ENCODE assay signal across 17 mouse cellular contexts in the genomic region with DNA sequence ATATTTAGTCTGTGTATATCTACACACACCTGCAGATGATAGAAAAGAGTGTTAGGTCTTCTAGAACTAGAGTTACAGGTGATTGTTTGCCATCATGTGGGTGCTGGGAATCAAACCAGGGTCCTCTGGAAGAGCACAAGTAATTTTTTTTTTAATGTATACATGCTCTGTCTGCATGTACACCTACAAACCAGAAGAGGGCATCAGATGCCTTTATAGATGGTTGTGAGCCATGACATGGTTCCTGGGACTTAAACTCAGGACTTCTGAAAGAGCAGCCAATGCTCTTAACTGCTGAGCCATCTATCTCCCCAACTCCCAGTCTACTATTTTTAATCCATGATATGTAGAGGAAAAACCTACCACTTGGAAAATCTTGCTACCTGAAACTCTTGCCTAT. TPM values are rescaled to one million over a fixed set of nuclear protein-coding genes. Genes with fewer than 3 reads are reported as not detected.
DNase-seq lines count a peak whose midpoint lies in the region; ATAC-seq and TF ChIP-seq lines count a peak whose summit lies in the region.
"Had no signal": no experiment of that assay in that cellular context is flagged by ENCODE, and none has a peak within 500 bp of the region (broad histone marks: within the 10 kb centered on the region; RNA-seq: fewer than 3 reads in every experiment).

No protein-coding gene starts in this region.

- DNase-seq in kidney, postnatal 0 days (ENCODE audit: low spot score), result no peak
- DNase-seq in kidney, postnatal 4 days, result no peak
- peak; percentile 68 for DNase-seq in 3T3-L1 (ENCODE audit: low read depth, low spot score)
- DNase-seq in ES-CJ7 (ENCODE audit: low read depth, low spot score), result peak; percentile 60
- peak; percentile 36 for DNase-seq in induced T-regulatory cell, adult 2 months (ENCODE audit: low read depth)
- DNase-seq in adrenal gland, postnatal 14 days, result no peak
- no peak for DNase-seq in adrenal gland, adult 18-20 months (ENCODE audit: low spot score in 2 of 2)
- DNase-seq: cerebellum, adult 9-11 months; forebrain, postnatal 0 days; gastrocnemius, postnatal 10 days; heart, postnatal 14 days; kidney, adult 9 months; right cerebral cortex, postnatal 14 days had no signal

- ATAC-seq in kidney, postnatal 0 days (replicated peaks; ENCODE audit: low FRiP score, low read depth), result no peak
- ATAC-seq: forebrain, postnatal 0 days; hindbrain, embryonic 16.5 days had no signal

- no peak overlapping the region for H3K27ac ChIP-seq in kidney, postnatal 0 days
- H3K27ac ChIP-seq: heart, embryonic 10.5 days; lung, embryonic 15.5 days had no signal

- no peaks in the 10 kb centered on the region for H3K4me1 ChIP-seq in kidney, postnatal 0 days (replicated peaks; ENCODE audit: insufficient read depth, low read length)

- no peak overlapping the region for H3K4me2 ChIP-seq in kidney, postnatal 0 days (ENCODE audit: low read length)
- H3K4me2 ChIP-seq: lung, embryonic 15.5 days had no signal

- H3K9ac ChIP-seq in kidney, postnatal 0 days (ENCODE audit: low read depth, low read length), result no peak overlapping the region
- H3K9ac ChIP-seq: forebrain, postnatal 0 days; lung, embryonic 15.5 days had no signal

- no peaks in the 10 kb centered on the region for H3K9me3 ChIP-seq in kidney, postnatal 0 days (replicated peaks; ENCODE audit: low read length)
- H3K9me3 ChIP-seq: heart, embryonic 10.5 days; lung, embryonic 15.5 days had no signal

- TF ChIP-seq CTCF in kidney, postnatal 0 days (IDR thresholded peaks at IDR 0.05; ENCODE audit: low read depth), result peak; percentile 45; the same call in 1 of the 2 replicates

- H3K36me3 ChIP-seq in kidney, postnatal 0 days (ENCODE audit: insufficient read depth, low read length), result no peaks in the 10 kb centered on the region
- H3K36me3 ChIP-seq: heart, embryonic 10.5 days; lung, embryonic 15.5 days had no signal

- H3K4me3 ChIP-seq in kidney, postnatal 0 days (replicated peaks; ENCODE audit: low read depth, low read length), result no peak overlapping the region
- H3K4me3 ChIP-seq: heart, embryonic 10.5 days; lung, embryonic 15.5 days; myocyte had no signal

- no peaks in the 10 kb centered on the region for H3K27me3 ChIP-seq in kidney, postnatal 0 days (ENCODE audit: insufficient read depth, low read length)
- H3K27me3 ChIP-seq: lung, embryonic 15.5 days had no signal

RNA-seq across cellular contexts. Expression of gene Med15, which starts 2.7 kb away (rescaled TPM):
- 29.4 TPM in 2 replicates for polyA plus RNA-seq in kidney, postnatal 0 days (2015; fragmentation: Nextera tagmentation; extraction: Ambion mirVana)
- 51.3 and 60.3 TPM in 2 replicates for total RNA-seq in adrenal gland, postnatal 14 days (2021)
- 10 to 100 TPM; 57.1 to 58.2 TPM for total RNA-seq in adrenal gland, adult 18-20 months (2021)

RNA-seq across cellular contexts. Expression of gene Klhl22, which starts 29.4 kb away (rescaled TPM):
- polyA plus RNA-seq in kidney, postnatal 0 days (2015; fragmentation: Nextera tagmentation; extraction: Ambion mirVana), result 39.3 and 42.8 TPM in 2 replicates
- 40.3 and 43.1 TPM in 2 replicates for total RNA-seq in adrenal gland, postnatal 14 days (2021)
- 10 to 100 TPM; 29.8 to 38.3 TPM for total RNA-seq in adrenal gland, adult 18-20 months (2021)

Comparison
In these comparisons a context has a peak if more than half of its experiments do, and no peak if none do; other contexts are left out.
1. DNase-seq: peak in 3T3-L1 (single experiment), ES-CJ7 (single experiment) and induced T-regulatory cell, adult 2 months (single experiment); none in kidney, postnatal 0 days (single experiment), kidney, postnatal 4 days (0 of 2), adrenal gland, postnatal 14 days (single experiment) and adrenal gland, adult 18-20 months (0 of 2).